Mouse (Mus musculus): ENCODE data around the gene Hdhd5.

DNA sequence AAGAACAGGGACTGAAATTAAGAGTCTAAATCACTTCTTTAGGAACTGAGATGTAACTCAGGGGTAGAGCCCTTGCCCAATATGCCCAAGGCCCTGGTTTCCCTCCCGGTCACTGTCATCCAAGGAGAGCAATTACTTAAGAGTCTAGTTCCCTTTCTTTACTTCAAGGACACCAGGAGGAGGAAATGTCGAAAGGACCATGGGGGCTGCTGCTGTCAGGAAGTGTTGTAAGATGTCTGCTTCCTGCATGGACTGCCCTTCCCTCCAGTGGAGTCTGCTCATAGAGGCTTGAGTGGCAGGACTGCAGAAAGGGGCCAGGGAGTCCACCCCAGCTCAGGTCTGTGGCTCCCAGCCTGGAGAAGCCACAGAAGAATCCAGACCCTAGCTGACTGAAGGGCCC, 51.8 kb downstream of the Hdhd5 start:
- no peak for TF ChIP-seq POLR2A (IDR thresholded peaks at IDR 0.05; ENCODE audit: insufficient read depth, low read length)
- TF ChIP-seq CTCF (IDR thresholded peaks at IDR 0.05; ENCODE audit: low read depth, low read length): no peak

Data from ES-Bruce4 (cell line).